Mouse (Mus musculus) neural tube, embryonic 15.5 days (tissue): ENCODE data around the gene Pcolce. TPM values are rescaled to one million over a fixed set of nuclear protein-coding genes. Genes with fewer than 3 reads are reported as not detected.
A peak's percentile ranks its signal among the peaks of the same experiment; 100 is the strongest.

Source experiments
- ATAC-seq: fragments of 200-750 bp; cut with Nextera tagmentation; 2 replicates; pipeline ENCODE4 v1.8.0; 2017; ENCODE audit warnings: mild to moderate bottlenecking, moderate TSS enrichment, moderate library complexity; ENCODE audit not compliant: low FRiP score
- H3K27ac ChIP-seq: fragments of 300-500 bp; sonication (generic); replicated peaks from 2 replicates; pipeline ENCODE4 v1.5.1; 2015; ENCODE audit warnings: mild to moderate bottlenecking, inconsistent platforms
- H3K27me3 ChIP-seq: fragments of 300-500 bp; sonication (generic); replicated peaks from 2 replicates; pipeline ENCODE4 v1.6.1; 2015; ENCODE audit warnings: inconsistent platforms
- H3K36me3 ChIP-seq: fragments of 300-500 bp; sonication (generic); 2 replicates; pipeline ENCODE4 v1.6.1; 2015; ENCODE audit warnings: inconsistent platforms
- H3K4me1 ChIP-seq: fragments of 300-500 bp; sonication (generic); 2 replicates; pipeline ENCODE4 v1.6.1; 2015; ENCODE audit warnings: inconsistent platforms
- H3K4me2 ChIP-seq: fragments of 300-500 bp; sonication (generic); 2 replicates; pipeline ENCODE4 v1.6.1; 2015; ENCODE audit warnings: inconsistent platforms, mild to moderate bottlenecking, moderate library complexity
- H3K4me3 ChIP-seq: fragments of 300-500 bp; sonication (generic); replicated peaks from 2 replicates; pipeline ENCODE4 v1.5.1; 2015; ENCODE audit warnings: mild to moderate bottlenecking, inconsistent platforms
- H3K9ac ChIP-seq: fragments of 300-500 bp; sonication (generic); replicated peaks from 2 replicates; pipeline ENCODE4 v1.6.1; 2015; ENCODE audit warnings: mild to moderate bottlenecking, inconsistent platforms
- H3K9me3 ChIP-seq: fragments of 300-500 bp; sonication (generic); replicated peaks from 2 replicates; pipeline ENCODE4 v1.6.1; 2016; ENCODE audit warnings: inconsistent platforms
- WGBS: fragments of 180-500 bp; shearing (Covaris S2); methylation state at CpG from one replicate; pipeline ENCODE4 v1.1.7; 2015; ENCODE audit warnings: mixed read lengths; 5-methylcytosine and 5-hydroxymethylcytosine counted together
- polyA plus RNA-seq: library from polyadenylated mRNA; unstranded; fragments of >200 nt; fragmentation: Nextera tagmentation; extraction: Ambion mirVana; gene quantifications from 2 replicates; pipeline ENCODE4 v1.2.1, GENCODE M21; 2015

Pcolce gene
- polyA plus RNA-seq, 1 experiment from 2014 or later, result 48.4 TPM

GRCm38 (mm10) chr5:137645091-137645651 lies 31.6 kb upstream of the Pcolce start:
- Histone ChIP-seq H3K27me3 (peaks cover 37% of the 10 kb centered on the region), H3K36me3 (peaks cover 22% of the 10 kb centered on the region), H3K4me3 (peak overlapping the region; percentile 27), H3K4me1 (peaks cover 32% of the 10 kb centered on the region), H3K9ac (no peak overlapping the region), H3K27ac (no peak overlapping the region), H3K4me2 (peak overlapping the region; percentile 54), H3K9me3 (no peaks in the 10 kb centered on the region)
- WGBS, result 3% methylated on average over 44 of the region's 44 CpGs
- ATAC-seq, result no peak

GRCm38 (mm10) chr5:137644484-137644883 lies 30.9 kb upstream of the Pcolce start:
- Histone ChIP-seq H3K4me2 (no peak overlapping the region), H3K4me1 (peaks cover 25% of the 10 kb centered on the region), H3K27ac (no peak overlapping the region), H3K27me3 (peaks cover 37% of the 10 kb centered on the region), H3K9me3 (no peaks in the 10 kb centered on the region), H3K9ac (no peak overlapping the region), H3K4me3 (no peak overlapping the region), H3K36me3 (peaks cover 29% of the 10 kb centered on the region)
- no peak for ATAC-seq
- WGBS, result 46% methylated on average over 19 of the region's 19 CpGs

- Histone ChIP-seq H3K27me3 (peaks cover 37% of the 10 kb centered on the region), H3K4me3 (no peak overlapping the region), H3K36me3 (peaks cover 45% of the 10 kb centered on the region), H3K27ac (no peak overlapping the region), H3K4me1 (peaks cover 11% of the 10 kb centered on the region), H3K9me3 (no peaks in the 10 kb centered on the region), H3K4me2 (no peak overlapping the region), H3K9ac (no peak overlapping the region)
- no peak for ATAC-seq
- WGBS, result 55% methylated on average over 4 of the region's 4 CpGs
These were observed 29.3 kb upstream of the Pcolce start for GRCm38 (mm10) chr5:137642886-137643285.

GRCm38 (mm10) chr5:137641054-137641453 lies 27.5 kb upstream of the Pcolce start, which contains the start of gene Sap25:
Gene Sap25, plus strand, starts transcription at chr5:137641334.
- no peak within 1 kb of the TSS for H3K4me2 ChIP-seq
- H3K4me3 ChIP-seq, result no peak within 1 kb of the TSS
- H3K4me1 ChIP-seq, result peaks cover 8% of the 10 kb centered on the region
- H3K9ac ChIP-seq, result no peak within 1 kb of the TSS
- H3K27ac ChIP-seq, result no peak within 1 kb of the TSS
- no peaks in the 10 kb centered on the region for H3K9me3 ChIP-seq
- ATAC-seq, result no peak
- H3K27me3 ChIP-seq, result peaks cover 28% of the 10 kb centered on the region
- H3K36me3 ChIP-seq, result peaks cover 63% of the 10 kb centered on the region
- 91% methylated on average over 19 of the region's 19 CpGs for WGBS

- Histone ChIP-seq H3K4me2 (no peak overlapping the region), H3K4me3 (no peak overlapping the region), H3K27me3 (peaks cover 14% of the 10 kb centered on the region; the same call in 1 of the 2 replicates), H3K9ac (no peak overlapping the region), H3K9me3 (no peaks in the 10 kb centered on the region), H3K4me1 (no peaks in the 10 kb centered on the region), H3K36me3 (peaks cover 73% of the 10 kb centered on the region), H3K27ac (no peak overlapping the region)
- ATAC-seq, result no peak
- 91% methylated on average over 7 of the region's 7 CpGs for WGBS
These were observed 25.9 kb upstream of the Pcolce start for GRCm38 (mm10) chr5:137639472-137639871.

GRCm38 (mm10) chr5:137633397-137634084 lies 20.0 kb upstream of the Pcolce start:
- Histone ChIP-seq H3K4me3 (no peak overlapping the region), H3K36me3 (peaks cover 46% of the 10 kb centered on the region), H3K4me1 (peaks cover 37% of the 10 kb centered on the region), H3K4me2 (no peak overlapping the region), H3K9ac (no peak overlapping the region; the same call in 1 of the 2 replicates), H3K27ac (no peak overlapping the region), H3K9me3 (no peaks in the 10 kb centered on the region), H3K27me3 (no peaks in the 10 kb centered on the region)
- ATAC-seq, result no peak
- WGBS, result 82% methylated on average over 12 of the region's 12 CpGs

- H3K4me1 ChIP-seq, result peaks cover 43% of the 10 kb centered on the region
- H3K27me3 ChIP-seq, result no peaks in the 10 kb centered on the region
- no peak for ATAC-seq
- peaks cover 26% of the 10 kb centered on the region for H3K36me3 ChIP-seq
- peak overlapping the region; percentile 96 for H3K4me2 ChIP-seq
- peak overlapping the region; percentile 17; the same call in 1 of the 2 replicates for H3K9ac ChIP-seq
- peak overlapping the region; percentile 41; the same call in 1 of the 2 replicates for H3K27ac ChIP-seq
- no peak overlapping the region for H3K4me3 ChIP-seq
- H3K9me3 ChIP-seq, result no peaks in the 10 kb centered on the region
- WGBS, result 69% methylated on average over 4 of the region's 4 CpGs
These were observed 18.0 kb upstream of the Pcolce start for GRCm38 (mm10) chr5:137631591-137631990.

- H3K4me3 ChIP-seq, result no peak overlapping the region; the same call in 1 of the 2 replicates
- no peak for ATAC-seq
- peak overlapping the region; percentile 28; the same call in 1 of the 2 replicates for H3K9ac ChIP-seq
- H3K27me3 ChIP-seq, result no peaks in the 10 kb centered on the region
- peaks cover 23% of the 10 kb centered on the region for H3K36me3 ChIP-seq
- peaks cover 43% of the 10 kb centered on the region for H3K4me1 ChIP-seq
- H3K27ac ChIP-seq, result peak overlapping the region; percentile 38; the same call in 1 of the 2 replicates
- 63% methylated on average over 9 of the region's 9 CpGs for WGBS
- H3K4me2 ChIP-seq, result peak overlapping the region; percentile 96
- H3K9me3 ChIP-seq, result no peaks in the 10 kb centered on the region
These were observed 17.6 kb upstream of the Pcolce start for GRCm38 (mm10) chr5:137631171-137631570.

GRCm38 (mm10) chr5:137630602-137631001 lies 17.0 kb upstream of the Pcolce start:
- Histone ChIP-seq H3K36me3 (peaks cover 17% of the 10 kb centered on the region), H3K27ac (peak overlapping the region; percentile 60; the same call in 1 of the 2 replicates), H3K9me3 (no peaks in the 10 kb centered on the region), H3K4me1 (peaks cover 43% of the 10 kb centered on the region), H3K4me3 (peak overlapping the region; percentile 99), H3K4me2 (peak overlapping the region; percentile 96), H3K9ac (peak overlapping the region; percentile 89), H3K27me3 (no peaks in the 10 kb centered on the region)
- 33% methylated on average over 3 of the region's 3 CpGs for WGBS
- ATAC-seq, result no peak

- H3K4me2 ChIP-seq, result peak overlapping the region; percentile 96
- WGBS, result 29% methylated on average over 6 of the region's 6 CpGs
- peak overlapping the region; percentile 89 for H3K9ac ChIP-seq
- ATAC-seq, result no peak
- peak overlapping the region; percentile 92 for H3K27ac ChIP-seq
- peaks cover 43% of the 10 kb centered on the region for H3K4me1 ChIP-seq
- no peaks in the 10 kb centered on the region for H3K27me3 ChIP-seq
- no peaks in the 10 kb centered on the region for H3K9me3 ChIP-seq
- H3K36me3 ChIP-seq, result peaks cover 12% of the 10 kb centered on the region; the same call in 1 of the 2 replicates
- H3K4me3 ChIP-seq, result peak overlapping the region; percentile 99
These were observed 16.4 kb upstream of the Pcolce start for GRCm38 (mm10) chr5:137629906-137630545.

- Histone ChIP-seq H3K9me3 (no peaks in the 10 kb centered on the region), H3K27me3 (no peaks in the 10 kb centered on the region), H3K36me3 (peaks cover 12% of the 10 kb centered on the region; the same call in 1 of the 2 replicates), H3K4me2 (peak overlapping the region; percentile 96), H3K9ac (peak overlapping the region; percentile 89), H3K4me1 (peaks cover 43% of the 10 kb centered on the region), H3K27ac (peak overlapping the region; percentile 92), H3K4me3 (peak overlapping the region; percentile 99)
- WGBS, result under 1% methylated on average over 23 of the region's 23 CpGs
- peak; percentile 20; the same call in 1 of the 2 replicates for ATAC-seq
These were observed 15.7 kb upstream of the Pcolce start for GRCm38 (mm10) chr5:137629306-137629721.
